Mouse (Mus musculus) mouse trophoblast stem cell (cell line): Measurements from ENCODE around the gene Aoc1.

Source experiments
- in situ Hi-C, 2 experiments: fragments of 300-500 bp; cut with MseI, MboI; formaldehyde crosslinking; loops; 2 replicates in 1 of 2; 3 replicates in 1 of 2; pipeline ENCODE4 v1.15.1; 2025

Gene Aoc1

GRCm38 (mm10) chr6:48906371-48906770 lies 33.7 kb downstream of the Aoc1 start:
- in situ Hi-C loops: no loop called here

GRCm38 (mm10) chr6:48909229-48909628 lies 36.5 kb downstream of the Aoc1 start:
- in situ Hi-C loops: no loop called here

GRCm38 (mm10) chr6:48912033-48912432 lies 39.3 kb downstream of the Aoc1 start:
- in situ Hi-C loops: no loop called here

GRCm38 (mm10) chr6:48913587-48913986 lies 40.9 kb downstream of the Aoc1 start:
- in situ Hi-C loops: no loop called here

DNA sequence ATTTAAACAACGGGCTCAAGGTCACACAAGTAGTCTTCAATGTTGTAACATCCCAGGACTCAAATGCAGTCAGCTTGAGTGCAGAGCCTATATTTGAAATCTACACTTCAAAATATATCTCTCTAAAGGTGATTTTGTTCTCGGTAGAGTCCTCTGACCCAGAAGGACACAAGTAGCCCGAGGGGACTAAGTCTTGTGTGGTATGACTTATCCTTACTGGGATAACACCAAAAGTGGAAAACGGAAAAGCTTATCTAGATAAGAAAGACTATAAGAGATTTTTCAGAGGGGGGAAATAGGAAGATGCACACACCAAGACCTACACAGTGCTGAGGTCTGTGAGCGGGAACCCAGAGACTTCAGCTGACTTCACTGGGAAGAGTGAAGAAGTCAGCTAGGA lies 56.9 kb downstream of the Aoc1 start, which contains the start of gene 1600015I10Rik:
1600015I10Rik (plus strand) TSS at position 301 of the 400 bp plus-strand sequence.
- in situ Hi-C loops: no loop called here

DNA sequence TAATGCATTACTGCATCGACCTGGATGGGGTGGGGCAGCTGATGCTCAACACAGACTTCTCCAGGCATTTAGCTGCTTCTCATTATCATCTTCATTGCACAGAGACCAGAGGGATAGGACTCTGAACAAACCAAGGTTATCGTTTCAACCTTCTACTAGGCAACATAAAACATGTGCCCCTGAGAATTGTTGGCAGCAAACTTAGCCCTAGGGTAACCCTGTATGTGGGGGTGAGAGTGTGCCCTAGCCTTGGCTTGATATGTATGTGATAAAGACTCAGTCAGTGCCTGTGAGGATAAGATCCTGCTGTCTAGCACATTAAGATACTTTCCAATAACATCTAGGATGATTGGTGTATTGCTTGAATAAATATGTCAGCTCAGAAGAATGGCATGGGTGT lies 76.9 kb downstream of the Aoc1 start:
- in situ Hi-C loops: no loop called here

GRCm38 (mm10) chr6:48950676-48951075 lies 78.0 kb downstream of the Aoc1 start:
- in situ Hi-C loops: loop anchor here in 1 of 2 experiments (10.0 kb wide), 1 partner anchor 96 kb away; no protein-coding TSS in a partner anchor

DNA sequence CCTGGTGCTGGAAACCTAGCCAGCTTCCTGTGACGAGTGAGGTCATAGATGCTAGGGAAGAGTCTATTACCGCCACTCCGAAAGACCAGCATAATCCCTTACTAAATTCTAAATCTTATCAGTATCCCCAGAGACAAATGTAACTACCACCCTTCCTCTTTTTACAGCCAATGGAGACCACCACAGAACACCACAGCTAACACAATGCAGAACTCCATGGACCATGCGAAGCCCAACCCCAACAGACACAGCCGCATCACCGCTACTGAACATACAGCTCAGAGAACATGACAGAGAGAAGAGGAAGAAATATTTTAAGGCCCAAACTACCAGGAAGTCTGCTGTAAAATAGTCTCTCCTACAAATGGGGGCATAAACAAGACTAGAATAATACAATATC lies 78.9 kb downstream of the Aoc1 start:
- in situ Hi-C loops: loop anchor here in 1 of 2 experiments (10.0 kb wide), 1 partner anchor 97 kb away; no protein-coding TSS in a partner anchor

- in situ Hi-C loops: loop anchor here in 1 of 2 experiments (10.0 kb wide), 1 partner anchor 98 kb away; no protein-coding TSS in a partner anchor
Observed at GRCm38 (mm10) chr6:48953220-48953619, 80.5 kb downstream of the Aoc1 start.

- in situ Hi-C loops: loop anchor here in 1 of 2 experiments (10.0 kb wide), 1 partner anchor 99 kb away; no protein-coding TSS in a partner anchor
Observed at GRCm38 (mm10) chr6:48954211-48954610, 81.5 kb downstream of the Aoc1 start.

- in situ Hi-C loops: loop anchor here (5.0 to 10.0 kb wide), 2 partner anchors 98 to 100 kb away; no protein-coding TSS in a partner anchor
Observed at GRCm38 (mm10) chr6:48954946-48955345, 82.2 kb downstream of the Aoc1 start.

- in situ Hi-C loops: loop anchor here (5.0 to 10.0 kb wide), 2 partner anchors 99 to 102 kb away; no protein-coding TSS in a partner anchor
Observed at GRCm38 (mm10) chr6:48956785-48957184, 84.1 kb downstream of the Aoc1 start.

DNA sequence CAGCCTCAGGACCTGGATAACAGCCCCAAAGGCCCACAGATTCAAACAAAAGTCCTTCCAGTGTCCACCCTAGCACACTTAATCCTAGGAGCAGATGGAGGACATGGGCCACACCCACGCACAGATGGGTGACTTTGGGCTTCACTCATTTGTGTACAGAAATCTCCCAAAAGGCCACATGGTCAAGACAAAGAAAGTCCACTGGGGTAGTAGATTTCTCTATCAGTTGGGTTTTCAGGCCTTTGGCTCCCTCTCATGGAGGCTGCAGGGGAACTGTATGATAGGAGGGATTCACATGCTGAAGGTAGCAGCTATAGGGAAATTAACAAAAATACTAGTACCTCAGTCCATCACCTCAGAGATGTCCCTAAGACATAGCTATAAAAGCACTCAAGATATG lies 85.4 kb downstream of the Aoc1 start:
- in situ Hi-C loops: loop anchor here (5.0 to 10.0 kb wide), 2 partner anchors 101 to 103 kb away; no protein-coding TSS in a partner anchor
